Mouse (Mus musculus) ovary, postnatal 14 days (tissue): ENCODE measurements around the gene Adat1.

ENCODE experiments used
- DNase-seq: peaks from one replicate; pipeline ENCODE4 v3.0.0; 2022; ENCODE audit warnings: low spot score

The Adat1 gene

DNA sequence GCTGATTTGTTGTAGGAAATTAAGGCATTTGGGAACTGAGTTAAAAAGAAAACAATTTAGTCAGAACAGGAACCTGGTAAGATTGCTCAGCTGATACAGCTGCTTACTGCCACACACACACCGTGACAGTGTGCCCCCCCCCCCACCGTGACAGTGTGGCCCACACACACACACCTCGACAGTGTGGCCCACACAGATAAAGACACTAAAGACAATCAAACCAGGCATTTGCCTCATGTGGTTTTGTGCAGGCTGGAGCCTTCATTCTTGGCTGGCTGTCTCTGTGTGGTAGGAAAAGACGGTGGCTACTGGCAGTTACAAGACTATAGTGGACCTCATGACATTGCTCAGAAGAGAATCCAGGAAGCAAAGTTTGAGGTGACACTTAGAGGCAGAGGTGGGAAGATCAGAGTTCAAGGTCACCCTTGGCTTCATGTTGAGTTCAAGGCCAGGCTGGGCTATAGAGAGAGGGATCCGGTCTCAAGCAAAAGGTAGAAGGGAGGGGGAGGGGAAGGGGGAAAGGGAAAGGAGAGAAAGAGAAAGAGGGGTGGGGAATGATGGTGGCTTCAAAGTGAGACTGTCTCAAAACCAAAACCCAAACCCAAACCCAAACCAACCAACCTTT, 24.7 kb downstream of the Adat1 start:
- DNase-seq, result no peak

DNA sequence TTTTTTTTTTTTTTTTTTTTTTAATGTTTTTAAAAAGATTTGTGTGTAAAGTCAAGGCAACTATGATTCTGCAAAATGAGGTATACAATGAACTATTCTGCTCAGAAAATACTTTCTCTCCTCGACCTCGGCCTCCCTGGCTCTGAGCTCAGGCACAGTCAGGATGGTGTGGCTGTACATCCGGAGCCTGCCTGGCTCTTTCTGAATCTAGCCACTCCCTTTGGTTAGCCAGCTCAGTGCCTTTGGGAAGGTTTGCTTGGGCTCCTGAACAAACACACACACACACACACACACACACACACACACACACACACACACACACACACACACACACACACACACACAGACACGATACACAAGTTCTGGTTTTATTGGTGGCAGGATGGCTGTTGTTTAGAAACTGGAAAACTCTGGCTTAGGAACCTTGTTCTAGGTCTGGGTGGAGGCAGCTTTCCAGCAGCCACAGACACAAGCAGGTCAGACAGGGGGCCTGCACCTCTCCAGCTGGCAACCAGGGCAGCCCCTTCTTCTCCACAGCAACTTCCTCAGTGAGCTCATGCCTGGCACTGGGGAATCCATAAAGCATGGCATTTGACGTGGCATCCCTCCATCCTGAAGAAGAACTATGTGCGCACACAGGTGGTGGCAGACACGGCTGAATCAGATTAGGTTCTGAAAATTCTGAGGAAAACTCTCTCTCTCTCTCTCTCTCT, 27.1 kb downstream of the Adat1 start:
- no peak for DNase-seq

DNA sequence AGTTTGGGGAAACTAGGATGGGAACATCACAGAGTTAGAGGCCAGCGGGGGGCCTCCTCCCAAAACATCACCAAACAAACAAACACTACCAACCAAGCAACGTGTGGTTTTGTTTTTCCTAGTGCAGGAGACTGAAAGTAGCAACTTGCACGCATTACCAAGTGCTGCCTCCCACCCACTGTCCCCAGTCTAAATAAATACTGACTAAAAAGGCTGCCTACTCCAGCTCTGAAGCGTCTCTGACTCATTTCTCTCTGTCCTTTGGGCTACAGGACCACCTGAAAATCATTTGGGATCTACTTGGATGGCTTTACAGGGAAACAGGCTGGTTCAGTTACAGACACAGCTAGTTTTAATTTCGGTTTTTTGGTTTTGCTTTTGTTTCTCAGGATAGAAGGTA, 27.8 kb downstream of the Adat1 start:
- no peak for DNase-seq

DNA sequence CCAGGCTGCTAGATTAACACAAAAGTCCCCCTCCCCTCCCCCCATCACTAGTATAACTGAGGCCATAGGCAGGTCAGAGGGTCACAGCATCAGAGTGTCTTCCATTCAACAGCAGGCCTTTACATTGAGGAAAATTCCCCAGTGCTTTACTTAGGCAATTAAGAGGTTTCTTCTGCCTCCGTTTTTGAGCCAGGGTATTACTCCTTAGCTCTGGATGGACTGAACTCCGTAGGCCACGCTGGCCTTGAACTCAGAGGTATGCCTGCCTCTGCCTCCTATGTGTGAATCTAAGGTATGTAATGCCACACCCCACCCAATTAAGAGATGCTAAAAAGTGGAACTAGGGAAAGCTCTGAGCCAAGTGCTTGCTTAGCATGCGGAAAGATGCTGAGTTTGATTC, 28.6 kb downstream of the Adat1 start:
- DNase-seq, result no peak

DNA sequence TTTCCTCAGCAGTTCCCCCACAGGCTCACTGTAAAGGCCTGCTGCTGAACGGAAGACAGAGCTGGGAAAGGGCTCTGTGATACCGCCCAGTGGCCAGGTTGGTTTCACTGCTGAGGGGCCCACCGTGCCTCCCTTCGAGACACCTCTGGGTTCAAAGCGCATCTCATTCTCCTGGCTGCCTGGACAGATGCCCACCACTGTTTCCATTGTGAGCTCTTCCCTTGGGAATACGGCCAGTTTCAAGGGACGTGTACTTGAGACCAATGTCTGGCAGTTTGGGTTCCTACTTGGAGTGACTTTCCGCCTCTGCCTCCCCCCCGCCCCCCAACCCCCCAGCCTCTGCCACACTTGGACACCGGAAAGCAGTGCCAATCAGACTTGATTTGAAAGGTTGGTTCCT, 29.0 kb downstream of the Adat1 start:
- DNase-seq, result no peak

DNA sequence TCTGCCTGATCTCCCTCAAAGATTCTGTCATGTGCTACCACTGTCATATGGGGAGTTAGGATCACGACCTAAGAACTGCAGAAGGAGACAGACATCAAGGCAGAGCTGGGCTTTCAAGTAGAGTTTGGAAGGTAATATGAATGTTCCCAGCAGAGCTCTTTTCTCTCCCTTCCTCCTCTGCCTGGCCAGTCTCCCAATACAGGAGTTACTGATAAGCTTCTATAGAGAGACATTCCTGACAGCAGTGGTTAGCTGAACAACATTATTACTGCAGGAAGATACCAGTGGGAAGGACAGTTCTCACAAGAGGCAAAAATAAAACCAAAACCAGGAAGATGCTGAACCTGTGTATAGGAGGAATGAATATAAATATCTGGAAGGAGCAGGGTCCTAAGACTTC, 29.5 kb downstream of the Adat1 start:
- no peak for DNase-seq

DNA sequence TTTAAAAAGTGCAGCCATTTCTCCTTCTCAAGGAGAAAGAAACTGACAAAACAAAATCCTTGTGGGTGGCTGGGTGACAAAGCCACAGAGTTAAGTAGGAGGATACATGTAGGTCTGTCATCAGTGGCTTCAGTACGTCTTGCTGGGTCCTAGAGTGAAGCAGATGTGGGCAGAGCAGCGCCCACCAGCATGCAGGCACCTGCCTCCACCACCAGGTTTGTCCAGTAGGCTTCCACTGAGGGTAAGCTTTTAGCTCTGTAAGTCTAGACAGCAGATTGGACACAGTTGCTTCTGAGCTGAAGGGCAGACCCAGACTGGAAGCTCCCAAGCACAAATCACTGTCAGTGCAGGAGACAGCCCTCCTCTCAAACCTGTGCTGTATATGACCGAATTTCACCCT, 30.8 kb downstream of the Adat1 start:
- DNase-seq, result no peak

DNA sequence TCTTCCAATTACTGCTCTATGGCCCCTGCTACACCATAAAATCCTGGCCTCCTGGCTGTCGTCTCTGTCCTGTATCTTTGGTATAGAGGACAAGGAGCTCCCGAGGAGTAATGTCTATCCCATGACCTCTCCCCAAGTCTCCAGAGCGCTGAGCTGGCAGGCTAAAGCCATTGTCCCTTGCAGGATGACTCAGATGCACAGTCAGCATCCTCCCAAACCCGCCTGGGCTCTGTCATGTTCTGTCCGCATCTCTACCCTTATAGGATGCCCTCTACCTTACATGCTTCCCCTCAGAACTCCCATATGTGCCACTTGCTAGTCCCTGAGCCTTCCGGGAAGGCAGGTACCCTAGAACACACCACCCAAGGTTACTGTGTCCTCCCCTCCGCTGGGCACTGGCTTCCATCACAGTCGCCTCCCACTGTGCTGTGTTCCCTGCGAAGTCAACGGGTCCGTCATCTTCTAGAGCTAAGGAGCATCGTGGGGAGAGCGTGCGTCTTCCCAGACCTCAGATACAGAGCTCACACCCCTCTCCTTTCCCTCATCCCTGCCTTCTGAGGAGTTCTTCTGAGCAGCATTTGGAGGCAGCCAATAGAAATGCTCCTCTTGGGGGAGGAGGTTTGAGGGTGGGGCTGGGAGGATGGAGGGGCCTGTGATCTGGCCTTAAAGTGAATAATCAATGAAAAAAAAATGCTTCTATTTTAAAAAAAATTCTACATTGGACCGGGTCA, 31.3 kb downstream of the Adat1 start:
- DNase-seq, result no peak

DNA sequence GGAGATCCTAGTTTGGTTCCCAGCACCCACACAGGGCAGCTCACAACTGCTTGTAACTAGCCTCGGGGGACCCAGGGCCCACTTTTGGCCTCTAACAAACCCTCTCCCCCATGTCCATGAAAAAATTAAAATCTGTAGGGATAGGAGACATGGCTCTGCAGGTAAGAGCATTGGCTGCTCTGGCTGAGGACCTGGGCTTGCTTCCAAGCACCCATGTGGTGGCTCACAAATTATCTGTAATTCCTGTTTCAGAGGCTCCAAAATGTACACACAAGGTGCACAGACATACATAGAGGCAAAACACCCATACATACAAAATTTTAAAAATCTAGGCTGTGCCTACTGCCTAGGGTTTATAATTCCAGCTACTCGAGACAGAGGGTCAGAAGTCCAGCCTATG, 34.9 kb downstream of the Adat1 start:
- no peak for DNase-seq

DNA sequence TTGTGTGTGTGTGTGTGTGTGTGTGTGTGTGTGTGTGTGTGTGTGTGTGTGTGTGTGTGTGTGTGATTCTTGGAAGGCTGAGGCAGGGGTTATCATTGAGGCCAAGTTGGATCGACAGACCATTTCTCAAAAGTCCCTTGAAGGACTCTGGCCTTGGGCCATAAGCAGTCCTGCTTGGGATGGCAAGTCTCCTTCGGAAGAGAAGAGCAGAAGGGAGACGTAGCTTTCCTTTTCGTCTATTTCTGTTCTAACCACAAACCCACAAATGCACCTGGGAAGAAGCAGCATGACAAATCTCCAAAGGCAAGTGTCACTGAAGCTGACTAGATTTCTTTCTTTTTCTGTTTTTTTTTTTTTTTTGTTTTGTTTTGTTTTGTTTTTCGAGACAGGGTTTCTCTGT, 36.2 kb downstream of the Adat1 start:
- DNase-seq, result no peak

DNA sequence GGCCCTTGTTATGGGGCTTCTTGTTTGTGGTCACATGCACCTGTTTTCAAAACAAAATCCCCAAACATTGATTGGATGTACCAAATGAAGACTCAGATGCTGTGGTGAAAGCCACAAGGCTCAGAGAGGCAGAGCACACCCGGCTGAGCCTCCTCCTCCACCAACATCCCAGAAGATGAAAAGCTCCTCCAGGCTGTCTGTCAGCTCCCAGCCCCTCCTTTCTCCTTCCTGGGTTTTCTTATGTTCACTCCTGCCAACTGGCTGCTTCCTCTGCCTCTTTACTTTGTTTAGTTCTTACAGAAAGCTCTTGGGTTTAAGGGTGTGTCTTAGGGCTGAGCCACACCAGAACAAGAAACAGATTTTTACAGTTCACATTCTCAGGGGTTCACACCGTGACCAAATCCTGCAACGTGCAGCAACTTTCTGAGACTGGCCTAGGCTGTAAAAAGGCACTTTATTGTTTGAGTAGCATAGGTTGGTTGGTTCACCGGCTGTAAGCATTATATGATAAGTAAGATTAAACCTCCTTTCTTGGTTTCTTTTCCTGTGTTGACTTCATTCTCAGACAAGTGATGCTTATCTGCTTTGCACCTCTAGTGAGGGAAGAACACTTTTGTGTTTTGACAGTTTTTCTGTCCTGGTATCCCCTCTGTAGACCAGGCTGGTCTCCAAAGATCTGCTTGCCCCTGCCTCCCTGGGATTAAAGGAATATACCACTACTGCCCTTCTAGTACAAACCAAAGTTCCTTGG, 37.1 kb downstream of the Adat1 start:
- DNase-seq, result no peak

DNA sequence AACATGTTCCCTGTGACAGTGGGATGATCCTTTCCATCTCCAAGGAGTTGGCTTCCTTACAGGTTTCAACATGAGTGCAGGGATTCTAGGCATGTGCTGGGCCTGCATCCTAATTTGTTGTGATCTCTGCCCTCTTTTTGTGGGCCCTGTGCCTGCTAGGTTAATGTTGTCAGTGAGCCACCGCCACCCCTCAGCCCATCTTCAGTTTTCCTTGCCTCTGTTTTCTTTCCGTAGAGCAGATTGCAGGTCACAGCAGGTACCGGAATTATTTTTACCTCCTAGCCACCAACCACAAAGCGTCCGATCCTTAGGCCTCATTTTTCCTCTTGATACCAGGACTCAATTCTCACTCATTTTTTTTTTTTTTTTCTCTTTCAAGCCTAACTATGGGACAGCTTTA, 40.2 kb downstream of the Adat1 start:
- DNase-seq, result no peak

DNA sequence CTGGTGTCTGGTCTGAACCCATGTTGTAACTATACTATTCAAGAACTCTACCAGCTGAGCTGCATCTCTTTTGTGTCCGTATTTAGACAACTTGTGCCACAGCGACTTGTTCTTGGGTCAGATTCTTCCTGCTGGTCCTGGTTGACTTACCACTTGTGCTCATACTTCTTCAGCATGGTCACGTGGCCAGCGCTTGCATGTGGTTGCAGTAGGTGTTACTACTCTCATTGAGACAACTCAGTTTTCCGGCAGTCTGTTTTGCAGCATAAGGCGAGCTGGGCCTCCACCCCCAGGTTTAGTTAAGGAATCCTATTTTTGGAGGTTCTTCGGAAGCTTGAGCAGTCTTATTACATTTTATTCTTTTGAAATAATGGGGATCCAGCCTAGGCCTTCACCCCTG, 40.8 kb downstream of the Adat1 start:
- no peak for DNase-seq

DNA sequence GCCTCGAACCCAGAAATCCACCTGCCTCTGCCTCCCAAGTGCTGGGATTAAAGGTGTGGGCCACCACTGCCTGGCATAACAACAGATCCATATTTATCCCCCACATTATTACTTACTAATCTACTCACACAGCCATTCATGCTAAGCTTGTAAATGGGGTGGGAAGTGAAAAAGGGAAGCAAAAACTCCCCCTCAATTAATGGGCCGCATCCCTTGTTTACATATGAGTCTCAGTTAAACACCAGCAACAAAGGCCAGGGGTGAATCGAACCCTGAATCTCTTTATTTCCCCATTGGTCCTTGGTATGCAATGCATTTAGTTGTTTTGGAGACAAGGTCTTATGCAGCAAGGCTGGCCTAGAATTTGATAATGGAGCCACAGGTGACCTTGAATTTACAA, 41.3 kb downstream of the Adat1 start:
- no peak for DNase-seq

DNA sequence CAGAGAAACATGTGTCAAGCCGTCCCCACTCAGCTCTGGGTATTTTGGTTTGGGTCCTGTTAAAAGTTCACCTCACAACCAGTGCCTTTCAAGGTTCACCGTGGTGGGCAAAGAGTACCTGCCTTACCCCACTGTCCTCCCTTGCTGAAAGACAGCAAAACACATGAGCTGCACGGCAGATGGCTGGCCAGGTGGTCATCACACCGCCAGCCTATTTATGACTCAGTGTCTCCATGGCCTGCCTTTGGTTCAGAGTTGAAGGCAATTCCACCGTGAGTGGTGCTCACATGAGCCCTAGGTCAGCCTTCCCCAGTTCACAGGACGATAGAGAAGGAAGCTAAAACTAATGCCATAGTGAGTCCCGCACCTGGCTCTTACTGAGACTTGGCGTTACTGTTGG, 44.1 kb downstream of the Adat1 start:
- DNase-seq, result no peak

DNA sequence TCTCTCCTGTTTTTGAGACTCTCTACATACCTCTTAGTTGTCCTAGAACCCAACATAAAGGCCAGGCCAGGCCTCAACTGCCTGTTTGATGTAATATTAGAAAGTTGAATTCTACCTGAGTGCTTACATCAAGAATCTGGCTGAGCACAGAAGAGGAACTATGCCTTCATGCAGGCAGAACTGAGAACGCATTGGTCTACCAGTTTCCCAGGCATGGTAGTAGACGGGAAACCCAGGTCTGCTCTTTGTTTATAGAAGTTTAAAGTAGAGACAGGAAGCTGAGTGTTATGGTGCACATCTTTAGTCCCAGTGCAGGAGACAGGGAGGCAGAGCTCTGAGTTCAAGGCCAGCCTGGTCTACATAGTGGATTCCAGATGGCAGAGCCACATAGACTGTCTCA, 45.0 kb downstream of the Adat1 start:
- no peak for DNase-seq

DNA sequence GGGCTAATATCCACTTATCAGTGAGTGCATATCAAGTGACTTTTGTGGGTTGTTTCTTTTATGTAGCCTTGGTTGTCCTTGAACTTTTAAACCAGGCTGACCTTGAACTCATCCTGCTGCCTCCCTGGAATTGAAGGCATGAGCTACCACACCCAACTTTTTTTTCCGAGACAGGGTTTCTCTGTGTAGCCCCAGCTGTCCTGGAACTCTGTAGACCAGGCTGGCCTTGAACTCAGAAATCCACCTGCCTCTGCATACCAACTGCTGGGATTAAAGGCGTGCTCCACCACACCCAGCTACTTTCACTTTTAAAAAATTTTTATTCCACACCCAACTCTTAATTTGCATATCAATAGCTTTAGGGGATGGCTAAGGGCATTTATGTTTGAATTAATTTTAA, 48.6 kb downstream of the Adat1 start:
- no peak for DNase-seq

DNA sequence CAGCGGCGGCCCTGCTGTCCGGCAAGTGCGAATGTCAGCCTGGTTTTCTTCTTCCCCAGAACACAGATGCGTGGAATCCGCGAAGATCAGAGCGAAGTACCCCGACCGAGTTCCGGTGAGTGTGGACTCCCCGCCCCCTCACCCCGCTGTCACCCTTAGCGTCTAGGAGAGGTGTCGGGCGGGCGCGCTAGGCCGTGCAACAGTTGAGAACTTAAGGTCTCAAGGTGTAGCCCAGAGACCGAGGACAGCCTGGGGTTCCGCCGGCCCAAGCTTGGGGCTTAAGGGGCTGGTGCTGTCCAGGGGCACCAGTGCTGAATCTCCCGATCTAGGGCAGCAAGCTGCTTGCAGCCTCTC, 51.0 kb downstream of the Adat1 start:
- peak; percentile 35 for DNase-seq

DNA sequence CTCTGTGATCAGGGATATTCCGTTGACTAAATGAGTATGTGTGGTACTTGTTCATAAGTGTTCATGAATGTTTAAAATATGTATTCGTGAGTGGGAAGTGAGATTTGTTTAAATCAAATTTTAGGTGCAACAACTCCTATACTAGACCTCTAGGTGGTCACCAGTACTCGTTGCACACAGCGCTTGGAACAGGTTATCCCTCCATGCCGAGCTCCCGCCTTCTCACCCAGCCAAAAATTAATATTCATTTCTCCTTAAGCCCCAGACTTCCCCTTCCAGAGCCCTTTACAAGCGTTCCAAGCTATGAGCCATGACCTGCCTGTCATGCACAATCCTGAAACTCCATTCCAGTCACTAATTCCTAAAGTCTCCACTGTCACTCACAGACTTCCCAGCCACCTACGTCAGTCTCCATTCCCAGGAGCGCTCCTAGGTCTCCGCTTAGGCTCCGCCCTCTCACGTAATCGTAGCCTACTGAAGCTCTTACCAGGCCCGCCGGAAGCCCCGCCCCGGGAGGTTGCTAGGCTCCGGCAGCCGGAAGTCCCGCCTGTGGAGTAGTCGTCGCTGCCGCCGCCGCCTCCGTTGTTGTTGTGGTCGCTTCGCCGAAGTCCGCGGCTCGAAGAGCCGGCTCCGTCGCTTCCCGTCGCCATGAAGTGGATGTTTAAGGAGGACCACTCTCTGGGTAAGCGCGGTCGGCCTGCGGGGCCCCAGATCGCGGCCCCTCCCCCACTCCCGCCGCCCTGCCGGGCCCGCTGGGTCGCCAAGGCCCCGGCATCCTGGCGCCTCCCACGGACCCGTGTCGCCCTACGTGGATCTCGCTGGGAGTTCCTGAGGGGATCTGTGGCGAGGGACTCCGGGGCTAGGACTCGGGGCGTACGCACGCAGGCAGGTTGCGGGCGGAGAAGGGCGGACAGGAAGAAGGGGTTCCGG, 51.7 kb downstream of the Adat1 start, which contains the start of gene Gabarapl2:
Gabarapl2 (plus strand) TSS at position 533 of the 930 bp plus-strand sequence.
- peak; percentile 92 for DNase-seq

DNA sequence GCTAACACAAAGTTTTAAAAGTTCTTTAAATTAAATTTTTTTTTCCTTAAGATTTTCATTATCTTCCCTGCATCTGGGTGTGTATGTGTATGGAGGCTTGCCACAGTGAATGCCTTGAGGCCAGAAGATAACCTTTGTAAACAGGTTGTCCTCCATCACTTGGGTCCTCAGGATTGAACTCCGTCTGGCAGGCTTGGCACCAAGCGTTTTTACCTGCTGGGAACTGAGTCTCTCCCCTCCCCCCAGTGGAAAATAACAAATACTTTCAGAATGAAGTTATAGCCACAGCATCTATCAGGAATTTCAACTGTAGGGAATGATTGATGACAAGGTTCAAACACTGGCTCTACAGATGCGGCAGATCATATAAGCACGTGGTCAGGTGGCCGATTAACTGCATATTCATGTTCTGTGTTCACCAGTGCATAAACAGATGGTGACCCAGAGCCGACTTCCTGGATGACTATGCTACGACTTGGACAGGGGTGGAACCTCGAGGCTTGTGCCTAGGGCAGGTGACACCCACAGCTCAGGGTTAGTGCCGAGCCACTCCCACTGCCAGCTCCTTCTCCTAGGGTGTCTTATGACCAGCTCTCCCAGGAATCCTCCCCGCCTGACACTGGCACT, 52.5 kb downstream of the Adat1 start:
- DNase-seq, result no peak
